Mouse (Mus musculus): ENCODE measurements around the gene D1Pas1. TPM values are rescaled to one million over a fixed set of nuclear protein-coding genes. Genes with fewer than 3 reads are reported as not detected.

Gene D1Pas1
- not detected for polyA plus RNA-seq (2014; fragmentation: Illumina TruSeq; extraction: RNeasy Lipid Tissue Mini Kit (QIAGEN cat#74804); ENCODE audit: low read depth, low replicate concordance)

GRCm38 (mm10) chr1:186967201-186967812 is at the start of gene D1Pas1:
D1Pas1 (plus strand) TSS chr1:186967416.

Other genes with a start within 250 kb of the D1Pas1 start
- gene Rrp15, start 218.1 kb upstream of the D1Pas1 start, polyA plus RNA-seq (2014; fragmentation: Illumina TruSeq; extraction: RNeasy Lipid Tissue Mini Kit (QIAGEN cat#74804); ENCODE audit: low read depth, low replicate concordance) = 9.1 TPM
- gene Spata17, start 248.0 kb downstream of the D1Pas1 start, polyA plus RNA-seq (2014; fragmentation: Illumina TruSeq; extraction: RNeasy Lipid Tissue Mini Kit (QIAGEN cat#74804); ENCODE audit: low read depth, low replicate concordance) = 0.61 TPM
- gene Gpatch2, start 248.1 kb downstream of the D1Pas1 start, polyA plus RNA-seq (2014; fragmentation: Illumina TruSeq; extraction: RNeasy Lipid Tissue Mini Kit (QIAGEN cat#74804); ENCODE audit: low read depth, low replicate concordance) = 10.0 TPM

Measured in liver, adult 10 weeks (tissue).